Mouse (Mus musculus): ENCODE results near the gene Krtap27-1.

Gene Krtap27-1

GRCm38 (mm10) chr16:88671571-88671970, at the start of gene Krtap27-1:
Gene Krtap27-1 (minus strand): TSS chr16:88671671.
- ChIA-PET POLR2A (no interaction called here), CTCF (interaction anchor here in 1 of 4 experiments (0.8 kb wide), 1 partner anchor 8 kb away, joined by 3 read pairs; no protein-coding TSS in a partner anchor)

DNA sequence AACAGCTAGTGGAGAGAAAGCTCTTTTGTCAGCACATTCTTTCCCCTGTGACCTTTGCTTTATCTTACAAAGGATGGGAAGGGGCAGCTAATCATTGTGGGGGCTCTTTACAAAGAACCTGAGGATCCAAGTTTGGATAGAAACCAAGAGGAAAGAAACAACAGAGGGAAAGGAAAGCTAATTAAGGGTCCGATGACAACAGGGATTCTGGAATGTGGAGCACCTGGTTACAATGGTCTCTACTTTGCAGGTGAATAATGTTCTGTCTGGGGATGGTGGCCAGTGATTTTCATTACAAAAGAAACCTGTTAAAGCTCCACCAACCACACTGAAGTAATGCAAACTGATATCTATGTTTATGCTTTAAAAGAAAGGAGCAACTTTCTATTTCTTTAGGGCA, 48.6 kb upstream of the Krtap27-1 start:
- CTCF ChIA-PET = no interaction called here
- POLR2A ChIA-PET = interaction anchor here in 3 of 4 experiments (0.5 to 2.1 kb wide), 4 partner anchors 11 to 1148 kb away, joined by 3 to 4 read pairs (median 4); no protein-coding TSS in a partner anchor

GRCm38 (mm10) chr16:88716549-88716948, 45.1 kb upstream of the Krtap27-1 start:
- ChIA-PET POLR2A (no interaction called here), CTCF (no interaction called here)

DNA sequence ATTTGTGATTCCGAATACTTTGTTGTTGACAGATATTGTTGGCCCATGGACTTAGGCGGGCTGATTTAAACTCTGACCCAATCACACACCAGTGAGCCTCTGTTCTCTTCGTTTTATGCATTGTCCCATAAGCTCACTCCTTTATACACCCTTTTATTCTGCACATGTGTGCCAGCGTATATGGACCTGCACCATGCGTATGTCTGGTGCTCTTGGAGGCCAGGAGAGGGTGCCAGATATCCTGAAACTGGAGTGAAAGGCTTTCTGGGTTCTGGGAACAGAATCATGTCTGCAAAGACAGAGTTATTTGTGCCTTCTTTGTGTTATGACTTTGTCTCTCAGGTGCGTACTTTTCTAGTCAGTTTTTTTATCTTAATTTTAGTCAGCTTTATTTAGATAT, 39.8 kb upstream of the Krtap27-1 start:
- POLR2A ChIA-PET = no interaction called here

DNA sequence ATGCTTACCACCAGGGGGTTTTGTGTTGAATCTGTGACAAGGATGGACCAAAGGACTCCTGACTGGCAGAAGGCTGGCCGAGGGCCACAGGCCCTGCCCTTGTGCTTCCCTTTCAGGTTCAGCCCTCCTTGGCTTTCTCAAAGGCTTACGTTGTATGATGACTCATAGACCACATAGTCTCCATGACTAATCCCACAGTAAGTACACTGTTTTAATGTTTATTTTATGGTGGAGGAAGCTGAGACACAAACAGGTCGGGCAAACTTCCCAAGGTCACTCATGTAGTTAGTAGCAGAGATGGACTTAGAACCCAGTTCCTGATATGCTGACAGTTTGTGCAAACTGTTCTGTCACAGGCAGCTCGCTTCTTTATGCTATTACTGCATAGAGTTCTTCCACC, 39.3 kb upstream of the Krtap27-1 start:
- ChIA-PET CTCF (interaction anchor here in 1 of 4 experiments (0.6 kb wide), 1 partner anchor 710 kb away, joined by 3 read pairs; no protein-coding TSS in a partner anchor), POLR2A (no interaction called here)

More for the DNA sequence above, 39.8 kb upstream of the Krtap27-1 start:
- CTCF ChIA-PET = interaction anchor here in 1 of 4 experiments (0.6 kb wide), 1 partner anchor 709 kb away, joined by 3 read pairs; no protein-coding TSS in a partner anchor

DNA sequence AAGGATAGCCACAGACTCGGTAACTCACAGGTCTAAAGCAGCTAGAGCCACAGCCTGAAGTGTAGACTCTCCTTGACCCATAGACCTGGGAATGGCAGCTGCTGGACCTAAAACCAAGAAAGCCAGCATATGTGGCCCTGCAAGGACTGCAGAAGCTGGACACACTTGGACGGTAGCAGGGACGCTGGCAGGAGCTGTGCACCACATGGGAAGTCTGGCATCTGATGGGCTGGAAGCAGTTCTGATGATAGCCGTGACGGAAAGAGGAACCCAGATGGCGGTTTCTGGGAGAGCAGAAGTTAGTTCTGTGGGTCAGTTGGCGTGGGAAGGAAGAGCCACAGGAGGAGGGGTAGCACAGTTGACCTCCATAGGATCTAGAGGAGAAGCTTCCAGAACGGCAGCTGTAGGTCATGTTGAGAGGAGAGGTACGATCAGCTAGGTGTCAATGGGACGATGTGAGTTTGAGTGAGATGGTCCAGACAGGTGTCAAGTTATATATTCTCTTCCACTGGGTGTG, 36.1 kb upstream of the Krtap27-1 start, which contains the start of gene 2310061N02Rik:
Gene 2310061N02Rik (minus strand): TSS at position 467 of the 517 bp plus-strand sequence.
- POLR2A ChIA-PET = no interaction called here
- CTCF ChIA-PET = no interaction called here

- CTCF ChIA-PET = interaction anchor here in 1 of 4 experiments (0.6 kb wide), 1 partner anchor 37 kb away, joined by 3 read pairs; no protein-coding TSS in a partner anchor
- POLR2A ChIA-PET = no interaction called here
These were observed 29.8 kb upstream of the Krtap27-1 start for GRCm38 (mm10) chr16:88701072-88701864.

DNA sequence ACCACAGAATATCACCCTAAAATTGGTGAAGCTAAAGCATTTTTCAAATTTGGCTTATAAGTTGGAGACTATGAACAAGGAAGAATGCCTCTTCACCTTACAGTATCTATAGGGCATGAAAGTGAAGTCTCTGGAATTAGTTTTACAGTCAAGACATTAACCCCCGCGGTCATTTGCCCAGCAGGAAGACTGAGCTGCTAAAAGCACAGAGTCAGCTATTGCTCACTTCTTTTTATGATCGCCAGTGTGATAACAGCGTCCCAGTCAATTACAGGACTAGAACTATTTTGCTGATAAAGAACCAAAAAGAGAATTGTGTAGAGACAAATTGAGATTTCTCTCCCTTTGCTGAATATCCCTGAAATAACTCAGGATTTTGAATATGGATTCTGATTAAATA, 24.8 kb upstream of the Krtap27-1 start:
- POLR2A ChIA-PET = no interaction called here
- CTCF ChIA-PET = no interaction called here

DNA sequence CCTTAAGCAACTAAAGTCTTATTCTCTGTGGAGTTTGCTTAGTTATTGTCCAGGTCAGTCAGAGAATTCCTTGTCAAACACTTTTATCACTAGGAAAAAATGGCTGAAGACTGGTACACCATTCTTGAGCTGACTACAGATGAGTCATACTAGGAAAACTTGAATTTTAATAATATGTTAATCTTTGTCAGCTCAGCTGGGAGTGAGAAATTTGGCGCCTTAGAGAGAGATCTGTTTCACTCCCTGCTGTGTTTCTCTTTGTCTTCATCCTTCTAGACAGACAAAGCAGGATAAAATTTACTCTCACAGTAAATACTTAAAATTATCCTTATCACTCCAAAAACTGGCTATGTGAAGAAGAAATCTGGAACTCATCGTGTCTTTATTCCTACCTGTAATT, 9.8 kb upstream of the Krtap27-1 start:
- ChIA-PET CTCF (no interaction called here), POLR2A (no interaction called here)

DNA sequence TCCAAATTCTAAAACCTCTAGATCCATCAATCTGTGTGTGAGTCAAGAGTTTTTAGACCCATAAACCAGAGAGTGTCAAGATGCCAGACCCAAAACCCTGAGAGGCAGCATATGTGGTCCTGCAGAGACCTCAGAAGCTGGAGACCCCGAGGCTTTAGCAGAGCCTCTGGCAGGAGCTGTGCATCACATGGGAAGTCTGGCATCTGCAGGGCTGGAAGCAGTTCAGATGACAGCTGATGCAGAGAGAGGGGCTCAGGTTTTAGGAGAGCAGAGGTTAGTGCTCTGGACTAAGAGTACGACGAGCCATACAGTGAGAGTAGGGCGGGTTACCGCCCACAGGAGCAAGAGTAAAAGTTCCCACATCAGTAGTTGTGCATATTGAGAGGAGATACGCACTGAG, 7.6 kb upstream of the Krtap27-1 start:
- ChIA-PET POLR2A (no interaction called here), CTCF (no interaction called here)

GRCm38 (mm10) chr16:88657426-88657825, 14.0 kb downstream of the Krtap27-1 start:
- ChIA-PET POLR2A (no interaction called here), CTCF (interaction anchor here in 1 of 4 experiments (0.7 kb wide), 1 partner anchor 290 kb away, joined by 3 read pairs; no protein-coding TSS in a partner anchor)

- POLR2A ChIA-PET = no interaction called here
- CTCF ChIA-PET = no interaction called here
These were observed 19.5 kb downstream of the Krtap27-1 start for GRCm38 (mm10) chr16:88651952-88652351.

DNA sequence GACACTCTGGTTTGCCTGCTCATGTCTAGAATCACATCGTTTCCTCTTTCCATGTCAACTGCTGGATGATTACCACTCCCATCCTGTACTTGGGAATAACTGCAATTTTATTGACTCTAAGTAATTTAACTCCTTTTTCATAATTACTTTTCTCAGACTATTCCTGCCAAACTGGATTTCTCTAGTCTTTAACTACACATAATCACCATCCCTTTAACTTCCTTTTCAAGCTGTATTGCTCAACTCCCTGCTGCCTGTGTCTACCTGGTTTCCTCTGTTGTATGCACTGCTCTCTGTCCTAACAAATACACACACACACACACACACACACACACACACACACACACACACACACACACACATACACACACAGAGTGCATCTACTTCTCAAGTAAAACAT, 20.4 kb downstream of the Krtap27-1 start:
- POLR2A ChIA-PET = no interaction called here
- CTCF ChIA-PET = no interaction called here

DNA sequence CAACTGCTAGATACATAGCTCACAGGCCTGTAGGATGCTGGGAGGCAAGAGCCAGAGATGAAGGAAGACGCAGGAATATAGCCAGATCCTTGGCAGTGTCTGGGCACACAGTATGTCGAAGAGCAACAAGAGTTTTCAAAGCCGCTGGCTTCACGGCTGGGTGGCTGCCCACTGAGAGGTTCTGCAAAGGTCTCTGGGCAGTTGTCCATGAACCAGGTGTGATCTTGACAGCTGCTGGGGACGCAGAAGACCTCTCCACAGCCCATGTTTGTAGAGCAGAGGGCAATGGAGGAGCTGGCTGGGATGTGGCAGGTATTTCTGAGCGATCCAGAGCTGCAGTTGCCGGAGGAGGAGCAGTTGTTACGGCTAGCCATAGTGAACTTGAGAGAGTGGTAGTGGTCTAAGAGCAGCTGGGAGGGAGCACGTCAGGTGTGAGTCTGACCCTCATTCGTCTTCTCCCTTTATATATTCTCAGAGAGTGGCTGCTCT, 24.1 kb downstream of the Krtap27-1 start, which contains the start of gene Krtap26-1:
Gene Krtap26-1 (minus strand): TSS at position 439 of the 489 bp plus-strand sequence.
- ChIA-PET CTCF (no interaction called here), POLR2A (no interaction called here)

DNA sequence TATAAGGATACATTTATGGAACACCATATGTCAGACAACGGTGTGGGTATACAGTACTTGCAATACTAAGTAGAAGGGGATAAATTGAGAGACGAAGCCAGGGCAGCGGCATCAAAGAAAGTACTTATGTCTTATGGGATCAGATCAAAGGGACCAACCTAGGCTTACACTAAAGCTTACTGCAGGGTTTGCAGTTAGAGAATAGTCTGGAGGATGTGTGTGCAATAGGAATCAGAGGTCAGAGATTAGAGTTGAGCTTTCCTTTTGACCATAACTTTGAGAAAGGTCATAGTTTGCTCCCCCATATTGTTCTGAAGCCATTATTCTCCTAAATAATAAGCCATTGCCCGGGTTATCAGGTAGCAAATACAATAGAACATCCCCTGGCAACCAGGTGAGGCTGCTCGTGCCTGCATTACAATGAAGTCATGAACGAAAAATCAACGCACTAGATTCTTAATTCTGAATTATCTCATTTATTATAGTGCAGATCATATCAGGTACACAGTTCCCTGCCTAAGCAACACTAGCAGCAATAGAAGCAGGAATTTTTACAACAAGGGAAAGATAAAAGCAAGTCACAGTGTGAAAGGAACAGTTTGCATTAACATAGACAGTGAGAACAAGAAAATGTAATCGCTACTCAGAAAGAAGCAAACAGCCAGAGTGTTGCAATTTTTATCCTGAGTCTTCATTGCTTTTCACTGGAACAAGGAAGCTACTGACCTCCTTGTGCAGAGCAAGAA, 24.9 kb downstream of the Krtap27-1 start:
- ChIA-PET POLR2A (no interaction called here), CTCF (no interaction called here)

GRCm38 (mm10) chr16:88640053-88640452, 31.4 kb downstream of the Krtap27-1 start:
- POLR2A ChIA-PET = no interaction called here
- CTCF ChIA-PET = no interaction called here

GRCm38 (mm10) chr16:88635142-88635541, 36.3 kb downstream of the Krtap27-1 start:
- ChIA-PET CTCF (no interaction called here), POLR2A (no interaction called here)

DNA sequence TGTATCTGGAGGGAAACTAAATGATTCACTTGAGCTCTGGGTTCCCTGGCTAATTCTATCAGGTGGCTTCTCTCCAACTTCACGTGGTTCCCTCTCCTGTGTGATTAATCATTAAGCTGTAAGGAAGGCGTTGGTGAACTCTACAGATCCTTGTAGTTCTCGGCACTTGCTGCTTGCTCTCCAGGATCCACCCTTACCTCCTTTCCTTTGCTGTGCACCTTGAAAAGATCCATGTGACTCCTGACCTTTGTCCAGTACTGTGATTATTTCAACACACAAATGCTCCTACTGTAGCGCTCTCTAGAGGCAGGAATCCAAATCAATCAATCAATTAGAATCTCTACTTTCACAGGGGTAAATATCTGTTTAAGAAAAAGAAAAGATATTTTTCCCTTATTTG, 40.0 kb downstream of the Krtap27-1 start:
- ChIA-PET CTCF (no interaction called here), POLR2A (no interaction called here)

DNA sequence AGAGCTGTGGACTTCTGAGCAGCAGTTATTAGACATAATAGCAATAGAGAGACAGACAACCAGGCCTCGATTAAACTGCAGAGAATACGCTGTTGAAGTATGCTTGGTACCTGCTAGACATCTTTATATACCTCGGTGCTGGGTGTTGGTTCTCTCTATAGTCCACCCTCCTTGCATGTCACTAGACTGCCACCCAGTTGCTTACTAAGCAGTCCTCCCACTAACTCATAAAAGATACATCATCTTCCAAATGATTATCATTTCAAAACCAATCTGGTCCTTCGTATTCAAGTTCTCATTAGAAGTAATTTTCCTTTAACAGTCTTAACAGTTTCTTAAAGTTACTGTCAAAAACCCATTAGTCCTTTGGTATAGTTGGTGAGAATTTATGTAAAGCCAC, 43.9 kb downstream of the Krtap27-1 start, which contains the start of gene 2310079G19Rik:
Gene 2310079G19Rik (minus strand): TSS at position 101 of the 400 bp plus-strand sequence.
- POLR2A ChIA-PET = interaction anchor here in 1 of 4 experiments (0.6 to 1.0 kb wide), 2 partner anchors 64 to 200 kb away, joined by 3 to 4 read pairs; no protein-coding TSS in a partner anchor
- CTCF ChIA-PET = no interaction called here
